Mouse (Mus musculus) layer of hippocampus, adult 8-10 months (tissue): ENCODE measurements at regions not wholly inside any gene's neighbourhood (a gene's known extent, or its start where the extent isn't known, plus 50 kb on each side); places are given as distances from the start of the nearest gene placed in this dataset.

ENCODE experiments used
- DNase-seq, 2 experiments: peaks; one replicate each; pipeline ENCODE4 v3.0.0; 2022; ENCODE audit warnings: low spot score in 2 of 2

GRCm38 (mm10) chr12:118549071-118549470 is 247.8 kb upstream of the Sp4 start:
- no peak for DNase-seq

DNA sequence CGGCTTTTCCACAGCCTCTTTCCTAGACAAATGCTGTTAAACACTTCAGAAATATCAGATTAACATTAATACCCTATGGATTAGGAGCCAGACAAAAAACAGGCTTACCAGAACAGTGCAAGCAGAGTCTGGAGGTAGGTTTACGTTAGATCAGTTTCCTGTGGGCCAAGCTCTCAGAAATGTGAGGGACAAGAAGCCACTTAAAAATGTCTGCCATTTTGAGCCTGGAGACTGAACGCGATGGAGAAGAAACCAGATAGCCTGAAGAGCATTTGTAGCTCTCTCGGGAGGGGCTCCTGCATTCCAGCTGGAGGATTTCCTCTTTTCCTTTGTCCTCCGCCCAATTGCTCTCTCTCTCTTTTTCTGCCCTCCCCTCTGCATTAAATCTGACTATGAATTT is 239.1 kb upstream of the Sp4 start:
- DNase-seq = no peak

DNA sequence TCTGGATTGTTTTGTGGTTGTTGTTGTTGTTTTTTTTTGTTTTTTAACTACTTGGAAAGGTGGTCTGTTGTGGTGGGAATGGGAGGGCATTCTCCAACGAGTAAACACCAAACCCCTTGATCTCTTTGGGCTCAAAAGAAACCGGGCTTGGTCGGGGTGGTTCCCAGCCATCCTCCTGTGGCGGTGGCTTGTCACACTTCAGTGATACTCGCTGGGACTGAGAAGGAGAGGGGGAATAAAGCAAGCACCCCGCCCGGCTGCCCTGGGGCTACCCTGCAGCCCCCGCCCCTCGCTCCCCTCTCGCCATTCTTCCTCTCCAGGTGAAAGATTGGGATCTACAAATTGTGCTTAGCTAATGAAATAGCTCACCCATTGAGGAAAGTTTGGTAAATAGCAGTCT is 229.3 kb upstream of the Sp4 start:
- DNase-seq = no peak

GRCm38 (mm10) chr12:118529428-118530361 is 228.5 kb upstream of the Sp4 start:
- no peak for DNase-seq

DNA sequence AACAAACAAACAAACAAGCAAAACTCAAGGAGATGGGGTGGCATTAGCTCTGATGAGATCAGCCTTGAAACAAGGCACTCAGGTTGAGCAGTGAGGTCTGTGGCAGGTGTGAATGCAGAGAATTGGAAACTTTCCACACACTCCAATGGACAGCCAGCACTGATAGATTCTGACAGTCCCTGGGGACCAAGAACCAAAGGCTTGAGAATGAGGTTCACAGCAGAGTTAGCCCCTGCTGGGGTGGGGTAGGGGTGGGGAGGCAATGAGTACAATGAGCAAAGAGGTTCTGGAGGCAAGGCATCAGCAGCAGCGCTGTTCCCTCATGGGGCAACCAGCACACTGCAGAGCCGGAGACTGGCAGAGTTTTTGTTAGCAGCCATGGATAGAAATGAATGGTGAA is 220.5 kb upstream of the Sp4 start:
- DNase-seq = no peak

DNA sequence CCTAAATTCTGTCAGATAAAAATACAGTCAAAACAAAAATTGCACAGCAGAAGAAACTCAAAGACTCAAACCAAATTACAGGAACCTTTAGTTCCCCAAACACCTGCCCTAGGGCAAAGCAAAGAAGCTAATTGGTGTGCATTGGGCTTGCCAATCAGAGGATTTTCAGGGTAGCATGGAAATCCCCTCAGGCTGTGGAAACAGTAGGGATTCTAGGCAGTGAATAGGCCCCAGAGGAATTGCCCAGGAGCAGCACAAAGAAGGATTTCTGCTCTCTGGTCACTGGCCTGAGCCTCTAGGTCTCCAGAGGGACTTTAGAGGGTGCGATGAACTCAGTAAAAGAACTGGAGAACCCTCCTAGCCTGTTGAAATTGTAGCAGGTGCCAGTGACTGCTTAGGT is 220.1 kb upstream of the Sp4 start:
- no peak for DNase-seq

DNA sequence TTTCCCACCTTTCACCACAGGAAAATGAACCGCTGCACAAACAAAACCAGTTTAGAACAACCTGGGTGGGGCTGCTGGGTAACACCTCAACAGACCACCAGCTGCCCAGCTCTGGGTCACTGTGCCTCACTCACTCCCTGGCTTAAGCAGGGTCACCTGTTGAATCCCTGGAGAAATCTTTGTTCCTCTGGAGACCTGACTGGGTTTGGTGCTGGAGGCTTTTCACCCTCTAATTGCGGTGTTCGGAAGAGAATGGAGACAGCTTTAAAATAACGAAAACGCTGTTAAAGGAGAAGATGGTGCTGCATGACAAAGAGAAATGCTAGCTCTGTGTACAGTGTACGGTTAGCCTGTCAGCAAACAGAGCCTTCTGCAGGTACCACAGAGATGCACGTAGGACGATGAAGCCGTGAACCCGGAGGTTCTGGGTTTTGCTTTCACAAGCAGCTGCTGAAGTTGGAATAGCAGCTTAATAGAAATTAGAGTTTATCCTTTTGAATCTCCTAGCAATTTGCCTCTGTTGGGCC is 218.6 kb upstream of the Sp4 start:
- DNase-seq = no peak

DNA sequence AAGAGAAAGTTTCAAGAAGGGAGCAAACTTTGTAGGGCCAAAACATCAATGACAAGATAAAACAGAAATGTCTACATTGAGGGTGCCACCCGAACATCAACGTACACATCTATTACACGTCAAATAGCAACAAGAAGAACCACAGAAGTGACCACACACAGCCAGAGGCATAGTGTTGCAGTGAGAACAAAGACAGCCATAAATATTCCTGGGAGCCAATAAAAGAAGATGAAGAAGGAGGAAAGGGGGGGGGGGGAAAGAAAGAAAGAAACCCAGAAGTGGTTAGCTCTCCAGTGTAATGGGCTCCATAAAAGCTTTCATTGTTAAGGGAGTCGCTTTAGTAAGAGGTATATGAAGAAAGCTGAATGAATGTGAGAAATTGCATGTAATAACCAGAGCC is 209.7 kb upstream of the Sp4 start:
- DNase-seq = no peak

- DNase-seq = no peak
These were observed 208.0 kb upstream of the Sp4 start for GRCm38 (mm10) chr12:118508972-118509917.

DNA sequence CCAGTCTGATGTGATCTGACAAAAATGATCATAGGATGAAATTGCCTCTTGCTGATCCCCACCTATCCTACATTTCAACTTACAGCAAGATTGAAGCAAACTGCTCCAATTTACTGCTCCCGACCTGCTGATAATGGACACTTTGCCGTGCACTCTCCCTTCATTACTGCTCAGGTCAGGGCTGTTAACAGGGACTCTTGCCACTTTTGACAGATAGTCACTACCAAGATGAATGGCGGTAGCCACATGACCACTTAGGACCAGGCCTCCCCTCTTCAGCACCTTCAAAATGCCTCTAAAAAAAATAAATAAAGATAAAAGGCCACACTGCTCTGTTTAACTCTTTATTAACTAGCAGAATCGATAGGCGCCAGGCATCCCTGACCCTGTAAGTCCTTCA is 199.2 kb upstream of the Sp4 start:
- DNase-seq = no peak

- DNase-seq = no peak
These were observed 186.8 kb upstream of the Sp4 start for GRCm38 (mm10) chr12:118488038-118488437.

GRCm38 (mm10) chr12:118486434-118486833 is 185.2 kb upstream of the Sp4 start:
- no peak for DNase-seq

GRCm38 (mm10) chr12:118481347-118481746 is 180.1 kb upstream of the Sp4 start:
- no peak for DNase-seq

DNA sequence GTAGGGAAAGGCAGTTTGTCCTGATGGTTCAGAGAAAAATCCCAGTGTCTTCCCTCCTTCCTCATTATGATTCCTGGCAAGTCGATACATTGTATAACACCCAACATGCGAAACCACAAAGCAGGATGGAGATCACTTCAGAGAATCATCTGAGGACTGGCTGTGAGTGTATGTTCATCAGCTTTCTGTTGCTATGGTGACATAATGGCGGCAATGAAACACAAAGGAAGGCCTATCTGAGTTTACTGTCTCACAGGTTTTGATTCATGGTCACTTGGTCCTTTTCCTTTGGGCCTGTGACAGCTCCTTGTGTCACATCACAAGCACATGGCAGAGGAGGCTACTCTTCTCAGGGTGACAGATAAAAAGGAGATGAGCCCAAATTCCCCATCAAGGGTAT is 173.5 kb upstream of the Sp4 start:
- no peak for DNase-seq

GRCm38 (mm10) chr12:118466837-118467236 is 165.6 kb upstream of the Sp4 start:
- DNase-seq = no peak

GRCm38 (mm10) chr12:118457493-118458408 is 156.5 kb upstream of the Sp4 start:
- DNase-seq = peak; percentile 11 to 64

- no peak for DNase-seq
These were observed 154.4 kb upstream of the Sp4 start for GRCm38 (mm10) chr12:118455609-118456008.

- no peak for DNase-seq
These were observed 138.4 kb upstream of the Sp4 start for GRCm38 (mm10) chr12:118439626-118440025.

DNA sequence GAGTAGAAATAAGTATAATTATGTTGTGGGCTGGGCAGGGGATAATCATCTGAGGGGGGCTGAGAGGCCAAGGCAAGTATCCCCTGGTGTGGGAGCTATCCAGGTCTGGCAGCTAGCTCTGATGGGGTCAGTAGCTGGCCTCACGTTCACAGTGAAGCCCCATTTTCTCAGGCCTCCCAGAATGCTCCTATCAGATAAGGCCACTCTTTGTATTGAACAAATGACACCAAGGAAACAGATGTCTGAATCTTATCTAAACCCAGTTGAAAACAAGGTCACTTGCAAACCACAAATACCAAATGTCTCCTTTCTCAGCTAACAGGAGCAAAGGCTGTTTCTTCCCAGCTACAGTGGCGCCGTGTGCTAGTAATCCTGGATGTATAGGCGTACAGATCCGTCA is 137.6 kb upstream of the Sp4 start:
- DNase-seq = no peak

DNA sequence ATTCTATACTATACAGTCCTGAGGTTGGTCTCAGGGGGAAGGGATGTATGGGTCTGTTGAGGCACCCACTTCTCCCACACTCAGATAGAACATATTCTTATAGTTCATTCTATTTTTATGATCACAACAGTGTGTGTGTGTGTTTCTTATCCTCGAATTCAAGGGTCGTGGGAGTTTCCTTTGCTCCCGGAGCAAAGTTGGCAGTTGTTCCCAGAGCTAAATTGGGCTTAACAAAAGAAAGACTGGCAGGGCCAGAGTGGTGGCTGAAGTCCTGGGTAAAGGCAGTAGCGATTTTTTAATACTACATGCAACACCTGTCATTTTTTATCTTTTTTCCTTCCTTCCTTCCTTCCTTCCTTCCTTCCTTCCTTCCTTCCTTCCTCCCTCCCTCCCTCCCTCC is 131.5 kb upstream of the Sp4 start:
- DNase-seq = no peak

DNA sequence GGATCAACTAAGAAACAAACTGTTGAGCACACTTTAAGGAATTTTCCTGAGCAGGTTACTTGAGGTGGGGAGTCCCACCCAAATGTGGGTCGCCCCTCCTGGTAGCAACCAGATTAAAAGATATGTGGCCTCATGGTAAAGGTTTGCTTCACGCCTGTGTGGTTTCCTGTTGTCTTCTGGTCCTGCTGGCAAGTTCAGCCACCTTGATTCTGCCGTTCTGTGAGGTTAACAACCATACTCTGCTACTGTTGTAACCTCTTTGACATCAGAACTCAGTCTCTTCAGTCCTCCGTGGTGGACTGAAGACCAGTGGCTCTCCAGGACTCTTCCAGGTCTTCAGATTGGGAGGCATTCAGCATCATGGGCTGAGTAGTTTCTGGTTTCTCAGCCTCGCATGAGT is 127.1 kb upstream of the Sp4 start:
- DNase-seq = no peak
